Mouse (Mus musculus) stomach, adult 2 months (tissue): ENCODE data around the gene Mphosph6. TPM values are rescaled to one million over a fixed set of nuclear protein-coding genes. Genes with fewer than 3 reads are reported as not detected.

Experiments used
- polyA plus RNA-seq: library from polyadenylated mRNA; depleted of rRNA; stranded (reverse); fragments of >200 nt; gene quantifications from 2 replicates; pipeline ENCODE4 v1.2.3, GENCODE M21; 2012; rRNA removed

Mphosph6 gene
- 1.4 TPM in 2 replicates for polyA plus RNA-seq

GRCm38 (mm10) chr8:117801443-117802298 is at the start of gene Mphosph6:
TSS of gene Mphosph6 (minus strand) at chr8:117801943.

Other genes with a start within 250 kb of the Mphosph6 start
- 7.2 and 7.4 TPM in 2 replicates for gene Sdr42e1, start 128.3 kb downstream of the Mphosph6 start, polyA plus RNA-seq
- 20.3 and 28.2 TPM in 2 replicates for gene Hsd17b2, start 100.0 kb downstream of the Mphosph6 start, polyA plus RNA-seq